Mouse (Mus musculus) right cerebral cortex, postnatal 10 days (tissue): Measurements from ENCODE around the gene Fbxo5.

Experiments
- DNase-seq, 2 experiments: peaks; one replicate each; pipeline ENCODE4 v3.0.0; 2021; ENCODE audit warnings: low spot score in 2 of 2

Fbxo5 gene

DNA sequence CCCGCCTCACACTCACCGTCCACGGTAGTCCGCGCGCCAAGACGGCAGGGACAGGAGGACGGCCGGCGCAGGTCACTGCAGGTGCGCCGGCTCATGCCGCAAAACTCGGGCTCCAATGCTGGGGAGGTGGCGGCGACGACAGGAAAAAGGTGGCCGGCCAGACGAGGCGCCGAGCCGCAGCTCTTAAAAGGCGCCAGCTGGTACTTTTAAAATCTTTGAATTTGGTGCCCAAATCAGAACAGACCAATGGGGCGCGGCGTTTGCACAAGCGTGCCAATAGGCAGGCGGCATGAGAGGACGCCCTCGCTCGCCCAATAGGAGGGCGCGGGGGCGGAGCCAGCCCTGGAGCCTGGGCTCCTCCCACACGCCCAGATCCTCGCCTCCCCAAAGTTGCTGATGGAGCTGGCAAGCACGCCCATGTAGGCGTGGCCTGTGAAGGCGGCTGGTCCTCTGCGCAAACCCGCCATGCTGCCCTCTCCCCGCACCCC is at the start of gene Fbxo5:
Gene Fbxo5, minus strand, starts transcription at position 358 of the 488 bp plus-strand sequence.
- peak; percentile 99 to 100 for DNase-seq

DNA sequence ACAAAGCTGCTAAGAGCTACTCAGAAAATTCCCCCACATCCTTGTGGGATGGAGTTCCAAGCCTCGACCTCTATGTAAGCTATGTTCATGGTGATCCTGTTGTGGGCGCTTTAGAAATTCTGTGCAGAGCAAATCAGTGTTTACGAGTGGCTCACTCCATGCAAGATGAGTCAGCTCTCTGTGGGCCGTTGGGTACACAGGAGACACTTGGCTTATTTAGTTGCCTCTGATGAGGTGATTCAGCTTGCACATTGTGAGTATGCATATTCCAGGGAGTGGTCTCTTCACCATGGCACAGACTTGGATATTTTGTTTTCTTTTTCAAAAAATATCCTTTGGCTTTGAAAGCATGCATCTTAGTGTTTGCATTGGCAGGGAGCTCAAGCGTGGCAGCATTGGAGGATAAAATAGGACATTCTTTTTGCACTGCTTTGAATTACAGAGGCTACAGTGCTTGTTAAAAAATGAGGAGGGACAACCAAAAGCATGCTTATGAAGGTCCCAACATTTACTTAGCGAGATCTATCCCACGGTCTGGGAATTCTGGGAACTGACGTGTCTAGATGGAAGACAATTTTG is 48.0 kb upstream of the Fbxo5 start:
- no peak for DNase-seq

DNA sequence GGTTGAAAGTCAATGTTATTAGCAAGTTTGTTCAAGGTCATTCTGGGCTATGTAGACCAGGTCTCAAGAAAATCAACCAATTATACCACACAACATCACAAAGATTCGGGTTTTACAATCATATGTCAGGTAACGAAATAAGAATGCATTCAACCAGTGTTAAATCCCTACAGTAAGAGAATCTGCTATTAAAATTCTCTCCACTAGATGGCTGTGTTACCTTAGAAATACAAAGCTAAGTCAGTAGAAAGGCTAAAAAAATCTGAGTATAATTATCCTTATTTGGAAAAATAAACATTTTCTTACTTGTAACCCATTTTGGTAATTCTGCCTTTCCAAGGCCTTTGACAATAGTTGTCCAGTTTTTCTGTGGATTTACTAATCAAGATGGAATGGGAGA is 41.5 kb upstream of the Fbxo5 start:
- DNase-seq = no peak

DNA sequence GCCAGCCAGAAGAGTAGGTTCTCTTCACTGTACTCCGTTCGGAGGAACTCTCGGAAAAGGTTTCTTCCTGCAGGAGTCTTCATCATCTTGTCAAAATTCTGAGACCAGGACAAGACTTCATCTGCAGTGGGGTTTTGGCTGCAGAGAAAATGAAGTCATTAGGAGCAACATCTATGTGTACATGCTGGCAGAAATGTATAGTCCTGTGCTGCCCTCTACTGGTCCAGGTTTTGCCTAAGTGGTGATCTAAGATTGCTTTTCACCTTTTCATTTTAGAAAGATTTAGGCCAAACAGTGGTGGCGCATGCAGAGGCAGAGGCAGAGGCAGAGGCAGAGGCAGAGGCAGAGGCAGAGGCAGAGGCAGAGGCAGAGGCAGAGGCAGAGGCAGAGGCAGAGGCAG is 36.0 kb upstream of the Fbxo5 start:
- peak in 1 of 2 experiments; percentile 42 for DNase-seq

- DNase-seq = no peak
Observed at GRCm38 (mm10) chr10:5826336-5827025, 21.1 kb upstream of the Fbxo5 start.

GRCm38 (mm10) chr10:5824779-5825178 is 19.4 kb upstream of the Fbxo5 start:
- peak; percentile 40 to 41 for DNase-seq

GRCm38 (mm10) chr10:5823740-5824491 is 18.5 kb upstream of the Fbxo5 start, which contains the start of gene Mtrf1l:
Gene Mtrf1l (minus strand): TSS chr10:5823910.
- peak; percentile 96 to 97 for DNase-seq

DNA sequence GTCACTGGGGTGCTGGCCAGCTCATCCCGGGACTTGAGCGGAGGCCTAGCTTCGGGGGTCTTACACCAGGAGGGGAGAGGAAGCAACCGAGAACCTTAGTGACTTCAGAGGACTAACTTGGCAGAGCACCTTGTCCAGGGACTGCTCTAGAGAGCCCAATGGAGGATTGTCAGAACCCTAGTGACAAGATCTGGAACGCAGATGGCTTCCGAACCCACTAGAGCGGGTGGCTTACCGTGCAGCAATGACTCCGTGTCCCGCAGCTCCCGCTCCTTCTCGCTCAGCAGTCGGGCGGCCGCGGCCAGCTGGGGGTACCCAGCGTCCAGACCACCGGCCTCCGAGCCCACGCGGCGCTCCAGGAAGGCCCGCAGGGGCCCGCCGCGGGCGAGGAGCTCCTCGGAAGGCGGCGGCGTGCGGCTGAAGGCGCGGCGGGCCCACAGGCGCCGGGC is 17.9 kb upstream of the Fbxo5 start:
- DNase-seq = peak; percentile 44 to 53

DNA sequence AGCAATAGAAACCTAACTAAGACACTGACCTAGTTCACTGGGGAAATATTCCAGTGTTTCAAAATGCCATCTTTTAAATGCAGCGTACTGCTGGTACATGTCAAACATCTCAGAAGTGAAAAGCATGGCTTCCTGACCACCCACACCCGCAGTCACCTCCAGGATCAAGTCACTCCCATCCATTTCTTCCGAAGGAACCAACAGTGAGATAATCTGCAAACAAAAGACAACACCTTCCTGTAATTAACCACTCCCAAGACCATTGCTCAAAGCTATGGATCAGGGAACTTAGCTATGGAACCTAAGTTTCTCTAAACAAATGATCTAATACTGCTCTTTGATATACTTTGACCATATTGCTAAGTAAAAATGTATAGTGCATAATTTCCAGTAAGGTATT is 13.4 kb upstream of the Fbxo5 start:
- DNase-seq = no peak

GRCm38 (mm10) chr10:5815968-5816367 is 10.6 kb upstream of the Fbxo5 start:
- no peak for DNase-seq

DNA sequence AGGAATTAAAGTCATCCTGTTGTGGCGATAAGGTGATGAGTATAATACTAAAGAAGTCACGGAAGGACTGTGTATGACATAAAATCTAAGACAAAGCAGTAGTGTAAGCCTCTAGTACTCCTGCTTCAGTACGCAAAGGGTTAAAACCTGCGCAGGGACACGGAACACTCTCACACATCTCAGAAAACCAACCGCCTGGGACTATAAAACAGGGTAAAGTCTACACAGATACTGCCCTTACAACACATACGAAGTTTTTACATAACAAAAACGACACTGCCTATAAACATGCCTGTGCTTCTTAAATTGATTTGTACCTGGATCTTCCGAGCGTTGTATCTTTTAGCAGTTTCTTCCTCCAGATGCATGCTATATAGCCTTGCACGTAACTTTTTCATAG is 8.3 kb upstream of the Fbxo5 start:
- DNase-seq = no peak

GRCm38 (mm10) chr10:5807683-5808082 is 2.3 kb upstream of the Fbxo5 start:
- DNase-seq = no peak

DNA sequence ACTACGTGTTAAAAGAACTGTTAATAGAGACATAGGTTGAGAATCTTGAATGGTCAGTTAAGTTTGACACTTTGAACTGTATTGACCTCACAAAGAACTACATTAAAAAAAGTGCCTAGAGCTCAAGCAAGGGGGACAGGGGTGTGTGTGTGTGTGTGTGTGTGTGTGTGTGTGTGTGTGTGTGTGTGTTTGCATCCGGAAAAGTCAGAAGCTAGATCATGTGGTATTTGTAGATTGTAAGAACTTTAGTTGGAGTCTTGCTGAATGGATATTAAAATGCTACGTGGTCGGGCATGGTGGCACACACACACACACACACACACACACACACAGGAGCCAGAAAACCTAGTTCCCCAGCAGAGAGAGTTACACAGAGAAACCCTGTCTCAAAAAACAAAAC is 1.6 kb upstream of the Fbxo5 start:
- DNase-seq = no peak

DNA sequence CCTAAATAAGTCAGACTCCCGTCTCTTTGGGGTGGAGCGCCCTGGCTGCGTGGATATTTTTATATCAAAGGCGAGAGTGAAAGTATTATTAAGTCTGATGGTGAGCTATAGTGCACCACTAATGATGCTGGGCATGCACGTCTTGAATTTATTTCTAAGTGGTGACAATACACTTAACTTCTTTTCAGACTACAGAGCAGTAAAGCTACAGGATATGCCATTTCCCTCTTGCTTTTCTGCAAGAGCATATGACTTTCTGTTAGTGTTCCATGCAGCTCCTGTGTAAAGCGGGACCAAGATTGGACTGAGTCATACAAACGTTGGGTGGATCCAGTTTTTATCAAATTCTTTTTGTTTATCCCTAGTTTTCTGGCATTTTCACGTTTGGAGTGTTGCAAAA is 1.0 kb upstream of the Fbxo5 start:
- DNase-seq = peak in 1 of 2 experiments; percentile 30

DNA sequence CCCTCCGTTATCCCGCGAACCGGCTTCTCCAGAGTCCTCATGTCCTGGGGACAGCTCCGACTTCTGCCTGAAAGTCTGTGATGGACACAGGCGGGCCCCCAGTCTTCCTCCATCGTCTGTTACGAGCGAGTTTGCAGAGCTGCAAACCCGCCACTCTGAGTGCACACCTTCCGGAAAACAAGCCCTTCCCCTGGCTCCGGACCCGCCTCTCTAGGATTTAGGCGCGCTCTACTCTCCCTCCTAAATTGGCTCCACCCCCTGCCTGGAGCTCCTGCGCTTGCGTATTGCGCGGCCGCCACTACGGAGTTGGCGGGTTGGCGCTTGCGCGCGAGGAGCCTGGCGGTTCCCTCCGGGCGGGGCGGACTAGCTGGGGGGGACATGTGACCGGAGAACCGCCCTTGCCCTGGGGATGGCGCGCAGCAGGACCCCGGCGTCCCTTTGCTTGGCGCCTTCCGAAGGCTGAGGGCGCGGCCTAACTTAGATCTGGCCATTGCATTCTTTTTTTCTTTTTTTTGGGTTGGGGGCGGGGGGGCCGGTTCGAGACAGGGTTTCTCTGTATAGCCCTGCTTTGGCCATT is 419 bp upstream of the Fbxo5 start:
- DNase-seq = peak; percentile 97

GRCm38 (mm10) chr10:5804691-5805156 is 676 bp downstream of the Fbxo5 start:
- peak in 1 of 2 experiments; percentile 29 for DNase-seq

- DNase-seq = no peak
Observed at GRCm38 (mm10) chr10:5803739-5804138, 1.7 kb downstream of the Fbxo5 start.

- no peak for DNase-seq
Observed at GRCm38 (mm10) chr10:5802866-5803265, 2.5 kb downstream of the Fbxo5 start.

DNA sequence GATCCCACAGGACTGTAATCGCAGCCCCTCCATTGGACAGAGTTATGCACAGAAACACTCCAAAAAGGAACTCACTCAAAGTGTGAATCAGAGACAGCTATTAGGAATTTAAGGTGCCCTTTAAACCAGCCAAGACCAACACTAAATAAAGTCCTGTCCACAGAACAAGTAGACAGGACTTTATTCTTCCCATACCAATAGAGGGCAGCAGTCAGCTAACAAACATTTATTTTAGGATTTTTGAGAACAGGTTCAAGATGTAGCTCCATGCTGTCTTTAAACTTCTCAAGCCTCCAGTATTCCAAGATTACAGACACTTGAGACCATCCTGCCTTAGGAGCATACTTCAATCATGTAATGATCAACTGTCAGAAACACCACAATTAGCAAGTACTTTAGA is 4.9 kb downstream of the Fbxo5 start:
- DNase-seq = no peak

DNA sequence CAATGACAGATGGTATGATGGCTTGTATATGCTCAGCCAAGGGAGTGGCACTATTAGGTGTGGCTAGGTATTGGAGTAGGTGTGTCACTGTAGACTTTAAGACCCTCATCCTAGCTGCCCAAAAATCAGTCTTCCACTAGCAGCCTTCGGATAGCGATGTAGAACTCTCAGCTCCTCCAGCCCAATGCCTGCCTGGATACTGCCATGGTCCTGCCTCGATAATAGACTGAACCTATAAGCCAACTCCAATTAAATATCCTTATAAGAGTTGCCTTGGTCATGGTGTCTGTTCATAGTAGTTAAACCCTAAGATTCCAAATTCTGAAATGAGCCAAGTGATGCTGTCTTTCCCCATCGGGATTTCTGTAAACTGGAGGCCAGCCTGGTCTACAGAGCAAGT is 7.3 kb downstream of the Fbxo5 start:
- DNase-seq = no peak

DNA sequence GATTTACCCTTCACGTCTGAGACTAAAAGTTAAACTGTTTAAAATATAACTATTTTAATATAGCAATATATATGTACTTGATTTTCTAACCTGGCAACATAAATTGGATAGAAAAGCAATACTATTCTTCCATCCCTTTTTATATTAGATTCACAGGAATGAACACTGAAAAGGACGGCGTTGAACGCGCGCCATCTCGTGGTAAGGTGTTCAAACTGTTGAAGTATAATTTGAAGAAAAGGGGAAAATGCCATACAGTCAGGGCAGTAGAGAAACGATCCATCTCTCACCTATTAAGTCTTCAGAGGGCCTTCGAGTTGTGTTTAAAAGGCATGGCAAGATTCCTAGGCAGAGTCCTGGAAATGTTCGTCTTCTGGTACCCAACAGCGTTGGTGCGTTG is 14.7 kb downstream of the Fbxo5 start:
- DNase-seq = peak; percentile 67 to 84

DNA sequence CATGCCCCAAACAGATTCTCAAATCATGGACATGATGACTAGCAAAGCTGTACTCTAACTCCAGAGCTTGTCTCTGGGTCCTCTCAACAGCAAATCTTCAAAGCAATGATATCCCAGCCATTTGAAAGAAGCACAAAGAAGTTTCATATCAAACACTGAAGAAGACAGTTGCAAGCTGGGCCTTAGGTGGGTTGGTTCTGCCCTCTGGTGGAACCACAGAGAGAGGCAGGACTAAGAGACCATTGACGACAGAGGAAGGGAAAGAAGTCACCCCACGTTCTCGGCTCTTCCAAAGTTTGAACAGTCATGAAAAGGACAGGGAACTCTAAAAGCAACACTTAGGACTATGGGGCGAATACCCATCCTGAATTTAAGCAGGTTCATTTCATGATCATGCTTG is 18.5 kb downstream of the Fbxo5 start:
- DNase-seq = no peak
